Mouse (Mus musculus) MEL (cell line): ENCODE results near the gene Tsga10. TPM values are rescaled to one million over a fixed set of nuclear protein-coding genes. Genes with fewer than 3 reads are reported as not detected.

Experiments used
- DNase-seq: peaks from one replicate; pipeline ENCODE4 v3.0.0; 2011; ENCODE audit warnings: low read depth, low spot score
- H3K27ac ChIP-seq: 2 replicates; pipeline ENCODE4 v1.5.1; 2012; ENCODE audit warnings: low read depth, mild to moderate bottlenecking, control low read depth, low read length, moderate library complexity; ENCODE audit not compliant: control insufficient read depth
- H3K27me3 ChIP-seq, 2 experiments: fragments of 150-350 bp in 1 of 2; sonication (generic) in 1 of 2; 2 replicates each; pipeline ENCODE4 v1.6.1; 2012; ENCODE audit warnings: low read length in 2 of 2, mild to moderate bottlenecking in 2 of 2, improper control_type of control experiment in 1 of 2, moderate library complexity in 1 of 2; ENCODE audit not compliant: insufficient read depth in 2 of 2, control insufficient read depth in 1 of 2
- H3K36me3 ChIP-seq, 2 experiments: 2 replicates each; pipeline ENCODE4 v1.6.1; 2012 to 2014; ENCODE audit warnings: low read length in 2 of 2, improper control_type of control experiment in 1 of 2, inconsistent platforms in 1 of 2, mild to moderate bottlenecking in 1 of 2; ENCODE audit not compliant: insufficient read depth in 2 of 2, control insufficient read depth in 1 of 2
- H3K4me1 ChIP-seq, 2 experiments: fragments of 150-350 bp in 1 of 2; sonication (generic) in 1 of 2; 2 replicates each; pipeline ENCODE4 v1.6.1; 2012; ENCODE audit warnings: low read length in 2 of 2, improper control_type of control experiment in 1 of 2, mild to moderate bottlenecking in 1 of 2; ENCODE audit not compliant: insufficient read depth in 2 of 2, control insufficient read depth in 1 of 2
- H3K4me3 ChIP-seq, 2 experiments: fragments of 150-350 bp in 1 of 2; sonication (generic) in 1 of 2; 2 replicates each; pipeline ENCODE4 v1.5.1; 2012; ENCODE audit warnings: low read depth in 2 of 2, low read length in 2 of 2, mild to moderate bottlenecking in 2 of 2, moderate library complexity in 2 of 2, control low read depth in 1 of 2, improper control_type of control experiment in 1 of 2; ENCODE audit not compliant: control insufficient read depth in 1 of 2, insufficient read depth in 1 of 2
- H3K79me2 ChIP-seq: 2 replicates; pipeline ENCODE4 v1.6.1; 2012; ENCODE audit warnings: mild to moderate bottlenecking, low read length, moderate library complexity; ENCODE audit not compliant: control insufficient read depth, poor library complexity, insufficient read depth
- H3K9ac ChIP-seq: 2 replicates; pipeline ENCODE4 v1.6.1; 2012; ENCODE audit warnings: low read depth, mild to moderate bottlenecking, control low read depth, low read length, moderate library complexity; ENCODE audit not compliant: control insufficient read depth, poor library complexity, severe bottlenecking
- H3K9me3 ChIP-seq: fragments of 150-350 bp; sonication (generic); replicated peaks from 2 replicates; pipeline ENCODE4 v1.6.1; 2012; ENCODE audit warnings: mild to moderate bottlenecking, low read length, improper control_type of control experiment, moderate library complexity; ENCODE audit not compliant: insufficient read depth
- CHD1 ChIP-seq: IDR thresholded peaks from 2 replicates; pipeline ENCODE4 v1.6.1; 2012; ENCODE audit warnings: low read depth, mild to moderate bottlenecking, inconsistent platforms, low read length, improper control_type of control experiment
- CTCF ChIP-seq, 3 experiments: IDR thresholded peaks in 2 of 3; conservative IDR thresholded peaks in 1 of 3; 2 replicates each; pipeline ENCODE4 v1.5.1; 2011 to 2012; ENCODE audit warnings: low read length in 3 of 3, low read depth in 2 of 3, mild to moderate bottlenecking in 2 of 3, improper control_type of control experiment in 1 of 3, inconsistent platforms in 1 of 3, mixed read lengths in 1 of 3, moderate library complexity in 1 of 3; ENCODE audit not compliant: control insufficient read depth in 1 of 3, insufficient read depth in 1 of 3, poor library complexity in 1 of 3, severe bottlenecking in 1 of 3
- E2F4 ChIP-seq: IDR thresholded peaks from 2 replicates; pipeline ENCODE4 v1.6.1; 2011; ENCODE audit warnings: low read depth, low read length, improper control_type of control experiment, borderline replicate concordance
- EP300 ChIP-seq, 2 experiments: IDR thresholded peaks; 2 replicates each; pipeline ENCODE4 v1.6.1; 2011; ENCODE audit warnings: improper control_type of control experiment in 2 of 2, low read length in 2 of 2, low read depth in 1 of 2, mild to moderate bottlenecking in 1 of 2
- ETS1 ChIP-seq: IDR thresholded peaks from 2 replicates; pipeline ENCODE4 v1.6.1; 2012; ENCODE audit warnings: low read depth, mild to moderate bottlenecking, inconsistent platforms, low read length, improper control_type of control experiment, moderate library complexity
- GATA1 ChIP-seq: IDR thresholded peaks from 2 replicates; pipeline ENCODE4 v1.6.1; 2011; ENCODE audit warnings: low read depth, low read length, improper control_type of control experiment
- HCFC1 ChIP-seq: IDR thresholded peaks from 2 replicates; pipeline ENCODE4 v1.6.1; 2012; ENCODE audit warnings: low read depth, mild to moderate bottlenecking, inconsistent platforms, low read length, improper control_type of control experiment, moderate library complexity
- JUND ChIP-seq: IDR thresholded peaks from 2 replicates; pipeline ENCODE4 v1.6.1; 2011; ENCODE audit warnings: low read depth, mild to moderate bottlenecking, improper control_type of control experiment, low read length
- MXI1 ChIP-seq: IDR thresholded peaks from 2 replicates; pipeline ENCODE4 v1.6.1; 2011; ENCODE audit warnings: mild to moderate bottlenecking, low read depth, low read length, improper control_type of control experiment
- MYC ChIP-seq: IDR thresholded peaks from 2 replicates; pipeline ENCODE4 v1.6.1; 2011; ENCODE audit warnings: low read depth, mild to moderate bottlenecking, low read length, improper control_type of control experiment, moderate library complexity
- NELFE ChIP-seq: IDR thresholded peaks from 2 replicates; pipeline ENCODE4 v1.6.1; 2011; ENCODE audit warnings: low read depth, low read length, improper control_type of control experiment
- NRF1 ChIP-seq: IDR thresholded peaks from 2 replicates; pipeline ENCODE4 v1.6.1; 2014; ENCODE audit warnings: low read depth, mild to moderate bottlenecking, inconsistent platforms, low read length, improper control_type of control experiment, moderate library complexity; ENCODE audit not compliant: poor library complexity, insufficient read depth, severe bottlenecking
- POLR2A ChIP-seq, 2 experiments: IDR thresholded peaks; 2 replicates each; pipeline ENCODE4 v1.6.1; 2011 to 2012; ENCODE audit warnings: low read length in 2 of 2, mild to moderate bottlenecking in 2 of 2, control low read depth in 1 of 2, improper control_type of control experiment in 1 of 2, low read depth in 1 of 2, moderate library complexity in 1 of 2; ENCODE audit not compliant: control insufficient read depth in 1 of 2, insufficient read depth in 1 of 2, poor library complexity in 1 of 2
- POLR2AphosphoS2 ChIP-seq: IDR thresholded peaks from 2 replicates; pipeline ENCODE4 v1.6.1; 2011; ENCODE audit warnings: low read length, improper control_type of control experiment
- POLR2AphosphoS5 ChIP-seq: IDR thresholded peaks from 2 replicates; pipeline ENCODE4 v1.6.1; 2012; ENCODE audit warnings: low read depth, borderline replicate concordance, mild to moderate bottlenecking, inconsistent platforms, low read length, moderate library complexity, mixed read lengths
- RCOR1 ChIP-seq: IDR thresholded peaks from 2 replicates; pipeline ENCODE4 v1.6.1; 2012; ENCODE audit warnings: low read depth, mild to moderate bottlenecking, inconsistent platforms, low read length, improper control_type of control experiment
- SIN3A ChIP-seq: IDR thresholded peaks from 2 replicates; pipeline ENCODE4 v1.6.1; 2012; ENCODE audit warnings: low read length, improper control_type of control experiment, inconsistent platforms
- SMC3 ChIP-seq: IDR thresholded peaks from 2 replicates; pipeline ENCODE4 v1.6.1; 2011; ENCODE audit warnings: low read depth, low read length, improper control_type of control experiment
- TCF12 ChIP-seq: IDR thresholded peaks from 2 replicates; pipeline ENCODE4 v1.6.1; 2014; ENCODE audit warnings: low read depth, mild to moderate bottlenecking, inconsistent platforms, low read length, improper control_type of control experiment, moderate library complexity
- UBTF ChIP-seq: IDR thresholded peaks from 2 replicates; pipeline ENCODE4 v1.6.1; 2012; ENCODE audit warnings: low read depth, mild to moderate bottlenecking, inconsistent platforms, low read length, improper control_type of control experiment, moderate library complexity, borderline replicate concordance; ENCODE audit not compliant: insufficient read depth
- USF1 ChIP-seq: IDR thresholded peaks from 2 replicates; pipeline ENCODE4 v1.6.1; 2014; ENCODE audit warnings: low read depth, mild to moderate bottlenecking, inconsistent platforms, low read length, improper control_type of control experiment, moderate library complexity
- ZC3H11A ChIP-seq: IDR thresholded peaks from 2 replicates; pipeline ENCODE4 v1.6.1; 2012; ENCODE audit warnings: low read depth, mild to moderate bottlenecking, inconsistent platforms, low read length, improper control_type of control experiment
- ZKSCAN1 ChIP-seq: IDR thresholded peaks from 2 replicates; pipeline ENCODE4 v1.6.1; 2012; ENCODE audit warnings: low read depth, mild to moderate bottlenecking, inconsistent platforms, low read length, improper control_type of control experiment, moderate library complexity
- ZMIZ1 ChIP-seq: IDR thresholded peaks from 2 replicates; pipeline ENCODE4 v1.6.1; 2012; ENCODE audit warnings: low read depth, mild to moderate bottlenecking, inconsistent platforms, low read length, improper control_type of control experiment, moderate library complexity
- ZNF384 ChIP-seq: IDR thresholded peaks from 2 replicates; pipeline ENCODE4 v1.6.1; 2012; ENCODE audit warnings: low read depth, mild to moderate bottlenecking, inconsistent platforms, low read length, improper control_type of control experiment
- polyA plus RNA-seq, 2 experiments: library from polyadenylated mRNA; stranded (reverse) in 1 of 2; unstranded in 1 of 2; fragments of >175 nt in 1 of 2; fragments of >200 nt in 1 of 2; gene quantifications; 2 replicates each; pipeline versions ENCODE4 v1.2.1 to v1.2.4; 2012; ENCODE audit warnings: low replicate concordance in 2 of 2, low read depth in 1 of 2; ENCODE audit not compliant: insufficient read length in 2 of 2, insufficient read depth in 1 of 2, missing spikeins in 1 of 2
- total RNA-seq: library from RNA; depleted of rRNA; stranded (reverse); fragments of 300-350 nt; gene quantifications from 2 replicates; pipeline ENCODE4 v1.2.3, GENCODE M21; 2012

Gene Tsga10
- total and polyA plus RNA-seq, 3 experiments, result 0.35 to 0.64 TPM; not detected in 1

DNA sequence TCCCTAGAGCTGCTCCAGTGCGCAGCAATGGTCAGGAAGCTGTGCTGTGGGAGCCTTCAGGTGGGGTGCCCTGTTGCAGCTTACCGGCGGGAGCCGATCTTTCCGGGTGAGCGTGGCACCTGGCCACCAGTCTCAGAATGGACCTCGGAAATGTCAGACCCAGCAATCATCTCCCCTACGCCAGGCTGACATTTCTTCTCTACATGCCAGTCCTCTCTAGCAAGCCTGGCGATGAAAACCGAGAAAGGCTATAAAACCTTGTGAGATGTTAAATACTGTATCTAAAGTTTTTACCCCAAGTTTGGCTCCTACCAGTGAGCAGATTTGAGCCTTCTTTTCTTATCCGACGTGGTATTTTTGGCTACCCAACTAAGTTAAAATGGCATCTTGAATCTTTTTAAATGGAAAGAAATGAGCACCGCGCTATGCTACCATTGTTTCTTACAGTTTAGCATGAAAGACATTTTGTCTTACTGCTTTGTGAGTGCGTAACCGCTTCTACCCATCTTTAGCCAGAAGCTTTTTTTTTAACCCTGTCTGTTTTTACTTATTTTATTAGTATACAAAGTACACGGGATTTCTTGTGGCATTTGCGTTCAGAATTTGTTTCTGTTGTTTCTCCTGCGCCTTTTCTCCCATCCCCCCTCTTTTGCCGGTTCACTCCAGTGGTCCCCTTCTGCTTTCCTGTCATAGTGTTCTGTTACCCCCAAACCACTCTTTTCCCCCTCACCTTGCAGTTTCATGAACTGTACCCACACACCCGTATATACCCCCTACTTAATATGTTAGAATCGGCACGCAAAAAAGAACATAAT lies 621 bp downstream of the Tsga10 start:
- no peaks in the 10 kb centered on the region for H3K9me3 ChIP-seq
- peaks cover 2% of the 10 kb centered on the region; the same call in 1 of the 2 replicates for H3K79me2 ChIP-seq
- peak overlapping the region; percentile 88 for H3K9ac ChIP-seq
- no peak for DNase-seq
- H3K4me3 ChIP-seq, result peak overlapping the region; percentile 75 to 91
- peak overlapping the region; percentile 88 for H3K27ac ChIP-seq
- peaks cover 5 to 12% of the 10 kb centered on the region in 2 experiments; a peak in 3 of 4 replicates for H3K4me1 ChIP-seq
- TF ChIP-seq GATA1 (no peak), CTCF (IDR thresholded peaks at IDR 0.05 in 2 of 3, conservative IDR thresholded peaks at IDR 0.05 in 1 of 3; ENCODE audit: control insufficient read depth in 1 of 3, insufficient read depth in 1 of 3, low read depth in 2 of 3, low read length in 3 of 3, poor library complexity in 1 of 3, severe bottlenecking in 1 of 3) (no peak), ZKSCAN1 (no peak), ZMIZ1 (0 out of 2 replicates have a peak, but pooled peaks have one; percentile 44), MYC (peak; percentile 59; the same call in 1 of the 2 replicates), TCF12 (0 out of 2 replicates have a peak, but pooled peaks have one; percentile 15), NRF1 (no peak), ETS1 (0 out of 2 replicates have a peak, but pooled peaks have one; percentile 4), POLR2A (IDR thresholded peaks at IDR 0.05; ENCODE audit: control insufficient read depth in 1 of 2, insufficient read depth in 1 of 2, low read depth in 1 of 2, low read length in 2 of 2, poor library complexity in 1 of 2) (peak in 1 of 2 experiments; percentile 70; a peak in 2 of 4 replicates), ZC3H11A (no peak), SIN3A (peak; percentile 61), JUND (0 out of 2 replicates have a peak, but pooled peaks have one; percentile 35), MXI1 (peak; percentile 75)
- peaks cover 0 to 13% of the 10 kb centered on the region in 2 experiments; a peak in 2 of 4 replicates for H3K36me3 ChIP-seq
- peaks cover 1 to 4% of the 10 kb centered on the region in 2 experiments; a peak in 3 of 4 replicates for H3K27me3 ChIP-seq

DNA sequence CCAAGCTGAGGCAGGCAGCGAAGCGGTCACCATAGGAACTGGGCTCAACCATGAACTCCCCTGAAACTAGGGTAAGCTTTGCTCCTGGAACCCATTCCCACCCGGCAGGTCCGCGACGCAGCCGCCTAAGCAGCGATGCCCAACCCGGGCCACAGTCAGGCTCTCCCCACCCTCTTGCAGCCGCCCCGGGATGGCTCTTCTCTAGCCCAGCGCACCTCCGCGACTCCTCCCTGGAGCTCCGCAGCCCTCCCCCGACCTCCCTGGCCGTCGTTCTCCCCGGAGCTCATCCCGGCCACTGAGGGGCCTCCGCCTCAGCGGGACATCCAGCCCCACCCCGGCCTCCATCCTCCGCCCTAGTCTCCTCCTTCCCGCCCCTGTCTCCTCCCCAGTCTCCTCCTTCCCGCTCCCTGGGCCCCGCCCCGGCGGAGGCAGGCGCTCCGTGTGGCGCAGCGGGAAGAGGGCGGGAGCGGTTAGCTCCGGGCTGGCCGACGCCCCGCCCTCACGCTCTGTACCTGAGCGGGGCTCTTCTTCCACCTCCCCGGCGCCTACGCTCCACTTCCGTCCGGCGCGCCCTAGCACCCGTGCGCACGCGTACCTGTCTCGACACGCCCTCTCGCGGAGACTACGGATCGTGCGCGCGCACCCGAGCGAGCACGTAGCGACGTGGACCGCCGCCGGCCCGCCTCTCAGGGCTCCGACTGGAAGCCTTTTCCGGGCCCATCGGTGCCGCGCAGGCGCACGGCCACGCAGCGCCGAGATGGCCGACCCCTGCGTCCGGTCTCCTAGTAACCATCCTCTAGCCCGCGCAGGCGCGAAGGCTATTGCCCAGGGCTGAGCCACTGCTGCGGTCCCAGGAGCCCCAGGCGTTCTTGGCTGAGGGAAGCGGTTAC lies 1.5 kb downstream of the Tsga10 start:
- peak; percentile 99 for DNase-seq
- peaks cover 1 to 4% of the 10 kb centered on the region in 2 experiments; a peak in 3 of 4 replicates for H3K27me3 ChIP-seq
- peaks cover 2% of the 10 kb centered on the region; the same call in 1 of the 2 replicates for H3K79me2 ChIP-seq
- no peaks in the 10 kb centered on the region for H3K9me3 ChIP-seq
- peak overlapping the region; percentile 88 for H3K9ac ChIP-seq
- peaks cover 0 to 13% of the 10 kb centered on the region in 2 experiments; a peak in 2 of 4 replicates for H3K36me3 ChIP-seq
- H3K4me3 ChIP-seq, result peak overlapping the region; percentile 75 to 91
- H3K4me1 ChIP-seq, result peaks cover 5 to 12% of the 10 kb centered on the region in 2 experiments; a peak in 3 of 4 replicates
- H3K27ac ChIP-seq, result peak overlapping the region; percentile 88
- TF ChIP-seq RCOR1 (no peak), ZNF384 (no peak), ZC3H11A (no peak), NELFE (peak; percentile 64; the same call in 1 of the 2 replicates), EP300 (IDR thresholded peaks at IDR 0.05; ENCODE audit: low read depth in 1 of 2, low read length in 2 of 2) (no peak), MXI1 (peak; percentile 79; the same call in 1 of the 2 replicates), UBTF (no peak), HCFC1 (peak; percentile 85), POLR2AphosphoS2 (peak; percentile 57; the same call in 1 of the 2 replicates), CTCF (IDR thresholded peaks at IDR 0.05 in 2 of 3, conservative IDR thresholded peaks at IDR 0.05 in 1 of 3; ENCODE audit: control insufficient read depth in 1 of 3, insufficient read depth in 1 of 3, low read depth in 2 of 3, low read length in 3 of 3, poor library complexity in 1 of 3, severe bottlenecking in 1 of 3) (no peak), SMC3 (no peak), POLR2A (IDR thresholded peaks at IDR 0.05; ENCODE audit: control insufficient read depth in 1 of 2, insufficient read depth in 1 of 2, low read depth in 1 of 2, low read length in 2 of 2, poor library complexity in 1 of 2) (peak; percentile 50 to 78; a peak in 3 of 4 replicates), USF1 (no peak), E2F4 (no peak; the same call in 1 of the 2 replicates), POLR2AphosphoS5 (no peak), SIN3A (peak; percentile 88; the same call in 1 of the 2 replicates), CHD1 (no peak)
